Mouse (Mus musculus): ENCODE measurements around the gene Tmem220. TPM values are rescaled to one million over a fixed set of nuclear protein-coding genes. Genes with fewer than 3 reads are reported as not detected.
A peak's percentile ranks its signal among the peaks of the same experiment; 100 is the strongest.

The Tmem220 gene
- polyA plus RNA-seq, 1 experiment from 2014 or later = 1.6 TPM

DNA sequence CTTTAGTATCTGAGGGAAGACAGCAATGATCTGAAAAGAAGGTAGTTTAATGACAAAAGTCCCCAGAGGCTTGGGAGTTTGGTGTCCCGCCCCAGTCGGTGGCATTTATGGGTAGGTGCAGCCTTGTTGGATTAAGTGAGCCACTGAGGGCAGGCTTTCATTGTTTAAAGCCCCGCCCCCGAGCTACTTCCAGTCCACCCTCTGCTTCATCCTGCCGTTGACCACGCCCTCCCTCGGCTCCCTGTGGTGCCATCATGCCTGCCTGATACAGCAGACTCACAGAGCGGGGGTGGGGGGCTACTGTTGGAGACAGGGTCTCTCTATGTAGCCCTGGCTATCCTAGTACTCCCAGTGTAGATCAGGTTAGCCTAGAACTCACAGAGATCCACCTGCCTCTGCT, 18.1 kb downstream of the Tmem220 start:
- H3K36me3 ChIP-seq (ENCODE audit: control insufficient read depth, insufficient read depth, low read length) = peaks cover 41% of the 10 kb centered on the region

DNA sequence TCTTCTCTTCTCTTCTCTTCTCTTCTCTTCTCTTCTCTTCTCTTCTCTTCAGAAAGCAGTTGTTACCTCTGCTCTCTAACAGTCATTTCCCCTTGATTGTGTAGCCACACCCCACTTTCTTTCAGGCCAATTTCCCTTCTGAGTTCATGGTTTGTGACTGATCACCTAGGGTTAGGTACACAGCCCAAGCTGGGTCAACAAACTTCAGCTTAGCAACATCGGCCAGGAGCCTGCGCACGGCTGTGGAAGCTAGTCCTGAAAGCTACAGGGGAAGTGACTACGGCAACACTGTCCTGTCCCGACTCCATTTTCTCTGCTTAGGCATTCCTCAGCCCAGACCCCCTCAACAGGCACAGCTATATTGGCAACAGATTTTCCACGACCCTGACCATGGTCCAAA, 20.0 kb downstream of the Tmem220 start:
- Histone ChIP-seq H3K9me3 (ENCODE audit: control insufficient read depth, low read length) (0 out of 2 replicates have a peak, but pooled peaks cover 3% of the 10 kb centered on the region), H3K4me1 (ENCODE audit: control insufficient read depth, insufficient read depth, low read length) (no peaks in the 10 kb centered on the region), H3K4me3 (ENCODE audit: low read depth, low read length) (no peak overlapping the region), H3K27me3 (replicated peaks; ENCODE audit: control insufficient read depth, insufficient read depth, low read length) (no peaks in the 10 kb centered on the region), H3K36me3 (ENCODE audit: control insufficient read depth, insufficient read depth, low read length) (peaks cover 32% of the 10 kb centered on the region), H3K27ac (replicated peaks; ENCODE audit: low read depth, low read length) (no peak overlapping the region), H3K9ac (ENCODE audit: low read depth, low read length) (no peak overlapping the region), H3K4me2 (ENCODE audit: low read depth, low read length) (no peak overlapping the region)
- DNase-seq (ENCODE audit: low spot score) (no peak), ATAC-seq (ENCODE audit: low read depth) (no peak)
- WGBS = 69% methylated on average over 6 of the region's 6 CpGs

More for the DNA sequence above, 18.1 kb downstream of the Tmem220 start:
- no peak overlapping the region for H3K27ac ChIP-seq (replicated peaks; ENCODE audit: low read depth, low read length)
- 65% methylated on average over 8 of the region's 8 CpGs for WGBS
- no peaks in the 10 kb centered on the region for H3K27me3 ChIP-seq (replicated peaks; ENCODE audit: control insufficient read depth, insufficient read depth, low read length)
- DNase-seq (ENCODE audit: low spot score) = no peak
- 0 out of 2 replicates have a peak, but pooled peaks cover 4% of the 10 kb centered on the region for H3K9me3 ChIP-seq (ENCODE audit: control insufficient read depth, low read length)
- no peak overlapping the region for H3K4me3 ChIP-seq (ENCODE audit: low read depth, low read length)
- H3K4me2 ChIP-seq (ENCODE audit: low read depth, low read length) = no peak overlapping the region
- no peak overlapping the region for H3K9ac ChIP-seq (ENCODE audit: low read depth, low read length)
- no peaks in the 10 kb centered on the region for H3K4me1 ChIP-seq (ENCODE audit: control insufficient read depth, insufficient read depth, low read length)
- no peak for ATAC-seq (ENCODE audit: low read depth)

GRCm38 (mm10) chr11:67047199-67047598, 22.2 kb downstream of the Tmem220 start:
- WGBS = 84% methylated on average over 5 of the region's 5 CpGs
- no peak for ATAC-seq (ENCODE audit: low read depth)
- no peak overlapping the region for H3K27ac ChIP-seq (replicated peaks; ENCODE audit: low read depth, low read length)
- H3K4me1 ChIP-seq (ENCODE audit: control insufficient read depth, insufficient read depth, low read length) = 0 out of 2 replicates have a peak, but pooled peaks cover 3% of the 10 kb centered on the region
- H3K4me3 ChIP-seq (ENCODE audit: low read depth, low read length) = no peak overlapping the region
- H3K9ac ChIP-seq (ENCODE audit: low read depth, low read length) = no peak overlapping the region
- no peaks in the 10 kb centered on the region for H3K9me3 ChIP-seq (ENCODE audit: control insufficient read depth, low read length)
- H3K36me3 ChIP-seq (ENCODE audit: control insufficient read depth, insufficient read depth, low read length) = peaks cover 13% of the 10 kb centered on the region; the same call in 1 of the 2 replicates
- DNase-seq (ENCODE audit: low spot score) = no peak
- no peak overlapping the region for H3K4me2 ChIP-seq (ENCODE audit: low read depth, low read length)
- H3K27me3 ChIP-seq (replicated peaks; ENCODE audit: control insufficient read depth, insufficient read depth, low read length) = no peaks in the 10 kb centered on the region

DNA sequence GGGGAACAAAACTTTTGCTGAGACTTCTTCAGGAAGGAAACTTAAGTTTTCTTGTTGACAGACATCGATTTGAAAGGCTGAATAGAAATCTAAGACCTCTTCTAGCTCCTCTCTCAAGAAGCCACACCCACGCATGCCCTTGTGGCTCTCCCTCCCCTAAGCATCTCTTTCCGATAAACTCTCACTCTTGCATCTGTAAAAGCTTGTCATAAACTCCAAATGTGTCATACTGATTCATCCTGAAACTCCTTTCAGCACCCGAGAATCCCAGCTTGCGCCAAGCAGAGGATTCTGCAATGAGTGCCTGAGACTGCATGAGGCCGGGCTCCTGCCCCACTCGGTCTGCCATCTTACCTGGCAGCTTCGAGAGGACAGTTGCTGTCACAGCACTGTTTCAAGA, 23.5 kb downstream of the Tmem220 start:
- no peak for DNase-seq (ENCODE audit: low spot score)
- H3K4me3 ChIP-seq (ENCODE audit: low read depth, low read length) = no peak overlapping the region
- ATAC-seq (ENCODE audit: low read depth) = no peak
- H3K36me3 ChIP-seq (ENCODE audit: control insufficient read depth, insufficient read depth, low read length) = peaks cover 13% of the 10 kb centered on the region; the same call in 1 of the 2 replicates
- no peak overlapping the region for H3K4me2 ChIP-seq (ENCODE audit: low read depth, low read length)
- no peak overlapping the region for H3K27ac ChIP-seq (replicated peaks; ENCODE audit: low read depth, low read length)
- H3K4me1 ChIP-seq (ENCODE audit: control insufficient read depth, insufficient read depth, low read length) = peaks cover 9% of the 10 kb centered on the region
- no peak overlapping the region for H3K9ac ChIP-seq (ENCODE audit: low read depth, low read length)
- no peaks in the 10 kb centered on the region for H3K9me3 ChIP-seq (ENCODE audit: control insufficient read depth, low read length)
- 89% methylated on average over 8 of the region's 8 CpGs for WGBS
- no peaks in the 10 kb centered on the region for H3K27me3 ChIP-seq (replicated peaks; ENCODE audit: control insufficient read depth, insufficient read depth, low read length)

- Histone ChIP-seq H3K27me3 (replicated peaks; ENCODE audit: control insufficient read depth, insufficient read depth, low read length) (no peaks in the 10 kb centered on the region), H3K4me1 (ENCODE audit: control insufficient read depth, insufficient read depth, low read length) (peaks cover 12% of the 10 kb centered on the region), H3K36me3 (ENCODE audit: control insufficient read depth, insufficient read depth, low read length) (peaks cover 13% of the 10 kb centered on the region; the same call in 1 of the 2 replicates), H3K4me3 (ENCODE audit: low read depth, low read length) (no peak overlapping the region), H3K4me2 (ENCODE audit: low read depth, low read length) (no peak overlapping the region), H3K9me3 (ENCODE audit: control insufficient read depth, low read length) (no peaks in the 10 kb centered on the region), H3K27ac (replicated peaks; ENCODE audit: low read depth, low read length) (no peak overlapping the region), H3K9ac (ENCODE audit: low read depth, low read length) (no peak overlapping the region)
- WGBS = 89% methylated on average over 3 of the region's 3 CpGs
- no peak for ATAC-seq (ENCODE audit: low read depth)
- no peak for DNase-seq (ENCODE audit: low spot score)
Observed at GRCm38 (mm10) chr11:67049256-67049655, 24.3 kb downstream of the Tmem220 start.

DNA sequence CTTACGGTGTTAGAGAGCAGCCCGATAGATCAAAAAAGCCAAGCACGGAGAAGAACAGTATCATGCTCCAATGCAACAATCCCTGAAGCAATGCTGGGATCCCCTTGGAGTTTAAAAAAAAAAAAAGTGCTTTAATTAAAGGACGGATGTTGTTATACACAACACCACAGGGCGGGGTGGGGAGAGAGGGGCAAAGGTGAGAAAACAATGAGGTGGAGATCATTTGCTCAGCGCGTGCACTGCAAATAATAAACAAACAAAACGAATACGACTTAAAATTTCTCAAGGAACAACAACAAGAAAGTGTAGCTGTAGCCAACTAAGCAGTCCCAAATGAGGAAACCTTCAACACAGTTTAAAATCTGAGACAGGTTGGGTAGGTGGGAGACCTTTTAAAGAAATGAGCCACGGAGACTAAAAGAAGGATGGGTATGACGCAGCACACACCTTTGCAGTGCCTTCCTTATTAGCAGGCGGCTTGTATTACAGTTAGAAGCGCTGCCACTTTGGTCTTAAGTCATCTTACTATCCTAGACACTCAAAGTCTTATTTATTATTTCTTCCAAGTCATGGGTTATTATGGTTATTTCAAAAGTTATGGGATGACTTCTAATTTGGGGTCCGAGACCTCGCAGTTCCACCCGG, 26.8 kb downstream of the Tmem220 start:
- Histone ChIP-seq H3K9me3 (ENCODE audit: control insufficient read depth, low read length) (no peaks in the 10 kb centered on the region), H3K4me3 (ENCODE audit: low read depth, low read length) (peak overlapping the region; percentile 99), H3K36me3 (ENCODE audit: control insufficient read depth, insufficient read depth, low read length) (peaks cover 30% of the 10 kb centered on the region), H3K4me2 (ENCODE audit: low read depth, low read length) (peak overlapping the region; percentile 69), H3K27ac (replicated peaks; ENCODE audit: low read depth, low read length) (peak overlapping the region; percentile 81), H3K27me3 (replicated peaks; ENCODE audit: control insufficient read depth, insufficient read depth, low read length) (no peaks in the 10 kb centered on the region), H3K9ac (ENCODE audit: low read depth, low read length) (peak overlapping the region; percentile 87), H3K4me1 (ENCODE audit: control insufficient read depth, insufficient read depth, low read length) (peaks cover 12% of the 10 kb centered on the region)
- peak; percentile 28 for DNase-seq (ENCODE audit: low spot score)
- ATAC-seq (ENCODE audit: low read depth) = peak; percentile 17; the same call in 1 of the 2 replicates
- 5% methylated on average over 16 of the region's 16 CpGs for WGBS

GRCm38 (mm10) chr11:67052321-67052952, 27.5 kb downstream of the Tmem220 start, which contains the start of the genes Adprm and Sco1:
Adprm (minus strand) TSS chr11:67052594.
Sco1 (plus strand) TSS chr11:67052670.
- H3K9ac ChIP-seq (ENCODE audit: low read depth, low read length) = peak within 1 kb of the TSS; percentile 87
- WGBS = under 1% methylated on average over 35 of the region's 50 CpGs
- peak; percentile 96 for DNase-seq (ENCODE audit: low spot score)
- peak within 1 kb of the TSS; percentile 99 for H3K4me3 ChIP-seq (ENCODE audit: low read depth, low read length)
- no peaks in the 10 kb centered on the region for H3K27me3 ChIP-seq (replicated peaks; ENCODE audit: control insufficient read depth, insufficient read depth, low read length)
- no peaks in the 10 kb centered on the region for H3K9me3 ChIP-seq (ENCODE audit: control insufficient read depth, low read length)
- peak within 1 kb of the TSS; percentile 81 for H3K27ac ChIP-seq (replicated peaks; ENCODE audit: low read depth, low read length)
- peaks cover 12% of the 10 kb centered on the region for H3K4me1 ChIP-seq (ENCODE audit: control insufficient read depth, insufficient read depth, low read length)
- peaks cover 37% of the 10 kb centered on the region for H3K36me3 ChIP-seq (ENCODE audit: control insufficient read depth, insufficient read depth, low read length)
- peak; percentile 94 for ATAC-seq (ENCODE audit: low read depth)
- H3K4me2 ChIP-seq (ENCODE audit: low read depth, low read length) = peak within 1 kb of the TSS; percentile 69

DNA sequence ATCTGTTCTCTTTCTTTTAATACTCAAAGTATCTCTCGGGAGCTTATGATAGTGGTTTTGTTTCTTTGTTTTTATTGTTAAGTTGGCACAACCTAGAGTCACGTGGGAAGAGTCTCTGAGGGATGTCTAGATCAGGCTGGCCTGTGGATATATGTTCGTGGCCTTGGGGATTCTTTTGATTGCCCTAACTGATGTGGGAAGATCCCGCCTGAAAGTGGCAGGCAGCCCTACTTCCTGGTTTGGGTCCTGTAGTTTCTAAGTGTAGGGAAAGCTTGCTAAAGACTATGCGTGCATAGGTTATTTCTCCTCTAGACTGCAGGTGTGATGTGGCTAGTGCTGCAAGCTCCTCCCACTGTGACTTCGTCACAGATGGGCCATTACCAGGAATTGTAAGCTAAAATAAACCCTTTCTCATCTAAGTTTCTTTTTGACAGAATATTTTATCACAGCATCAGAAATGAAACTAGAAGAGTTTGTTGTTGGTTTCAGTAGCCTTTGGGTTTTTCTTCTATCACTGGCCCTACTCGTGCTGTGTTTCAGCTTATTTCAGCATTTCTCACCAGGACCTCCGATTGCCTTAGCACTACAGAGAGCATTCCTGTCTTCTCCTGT, 29.9 kb downstream of the Tmem220 start:
- H3K36me3 ChIP-seq (ENCODE audit: control insufficient read depth, insufficient read depth, low read length) = peaks cover 54% of the 10 kb centered on the region
- H3K27ac ChIP-seq (replicated peaks; ENCODE audit: low read depth, low read length) = no peak overlapping the region
- no peak overlapping the region for H3K4me2 ChIP-seq (ENCODE audit: low read depth, low read length)
- no peak overlapping the region for H3K9ac ChIP-seq (ENCODE audit: low read depth, low read length)
- peaks cover 12% of the 10 kb centered on the region for H3K4me1 ChIP-seq (ENCODE audit: control insufficient read depth, insufficient read depth, low read length)
- no peak overlapping the region for H3K4me3 ChIP-seq (ENCODE audit: low read depth, low read length)
- no peak for ATAC-seq (ENCODE audit: low read depth)
- DNase-seq (ENCODE audit: low spot score) = no peak
- H3K9me3 ChIP-seq (ENCODE audit: control insufficient read depth, low read length) = no peaks in the 10 kb centered on the region
- no peaks in the 10 kb centered on the region for H3K27me3 ChIP-seq (replicated peaks; ENCODE audit: control insufficient read depth, insufficient read depth, low read length)
- WGBS = 90% methylated on average over 8 of the region's 8 CpGs

All from embryonic facial prominence, embryonic 14.5 days (tissue).